In genomic region chr6:54248354-54249252, GRCm38 (mm10) we compare ENCODE assay signal across 19 mouse cellular contexts.
DNase-seq lines count a peak whose midpoint lies in the region; ATAC-seq and TF ChIP-seq lines count a peak whose summit lies in the region.
"Had no signal": no experiment of that assay in that cellular context is flagged by ENCODE, and none has a peak within 500 bp of the region (broad histone marks: within the 10 kb centered on the region; RNA-seq: fewer than 3 reads in every experiment).

No protein-coding gene starts in this region.

- ATAC-seq in kidney, embryonic 15.5 days (replicated peaks; ENCODE audit: low FRiP score), result peak; percentile 73
- ATAC-seq in hematopoietic stem cell, adult 5-6 weeks (replicated peaks in 1 of 2; ENCODE audit: insufficient read depth in 1 of 2, low FRiP score in 2 of 2, low TSS enrichment in 1 of 2, low read depth in 1 of 2, poor library complexity in 2 of 2, severe bottlenecking in 2 of 2), result peak; percentile 32 to 53; a peak in 3 of 4 replicates
- no peak for ATAC-seq in hindbrain, embryonic 11.5 days (ENCODE audit: low FRiP score)
- ATAC-seq: forebrain, postnatal 0 days had no signal

- TF ChIP-seq POLR2A in kidney, adult 2 months (IDR thresholded peaks at IDR 0.05; ENCODE audit: low read depth, low read length), result no peak

- H3K36me3 ChIP-seq in kidney, embryonic 15.5 days, result no peaks in the 10 kb centered on the region
- no peaks in the 10 kb centered on the region for H3K36me3 ChIP-seq in kidney, adult 2 months (ENCODE audit: control insufficient read depth, insufficient read depth, low read length)
- no peaks in the 10 kb centered on the region for H3K36me3 ChIP-seq in hindbrain, embryonic 11.5 days (ENCODE audit: control insufficient read depth, insufficient read depth, low read length)
- no peaks in the 10 kb centered on the region for H3K36me3 ChIP-seq in midbrain, embryonic 10.5 days
- H3K36me3 ChIP-seq: G1E; heart, embryonic 15.5 days; neural tube, embryonic 13.5 days had no signal

- DNase-seq in kidney, adult 2 months, result no peak
- DNase-seq in embryo, embryonic 11 days, result peak; percentile 48
- peak; percentile 58 for DNase-seq in mesoderm, embryonic 11.5 days (ENCODE audit: low read depth, low spot score)
- DNase-seq in lung, postnatal 4 days, result no peak
- DNase-seq in hindbrain, embryonic 11.5 days (ENCODE audit: low spot score), result no peak
- DNase-seq in midbrain, embryonic 10.5 days (ENCODE audit: low spot score), result no peak
- DNase-seq: adrenal gland, adult 2 months; cerebellum, postnatal 10 days; forebrain, postnatal 0 days; kidney, adult 11 months; lung, adult 2 months; thymus, adult 18-20 months had no signal

- TF ChIP-seq CTCF in kidney, adult 2 months (conservative IDR thresholded peaks at IDR 0.05; ENCODE audit: insufficient read depth, insufficient read length, low read depth, low read length), result no peak

- H3K9me3 ChIP-seq in kidney, embryonic 15.5 days (replicated peaks), result no peaks in the 10 kb centered on the region
- no peaks in the 10 kb centered on the region for H3K9me3 ChIP-seq in hindbrain, embryonic 11.5 days (ENCODE audit: control insufficient read depth, low read length)
- H3K9me3 ChIP-seq in midbrain, embryonic 10.5 days (replicated peaks), result no peaks in the 10 kb centered on the region
- H3K9me3 ChIP-seq: heart, embryonic 15.5 days; neural tube, embryonic 13.5 days had no signal

- H3K9ac ChIP-seq in kidney, embryonic 15.5 days, result no peak overlapping the region
- H3K9ac ChIP-seq in hindbrain, embryonic 11.5 days (ENCODE audit: low read depth, low read length), result no peak overlapping the region
- H3K9ac ChIP-seq: forebrain, postnatal 0 days; heart, embryonic 15.5 days; hindbrain, embryonic 14.5 days; neural tube, embryonic 13.5 days had no signal

- no peak overlapping the region for H3K4me2 ChIP-seq in kidney, embryonic 15.5 days
- H3K4me2 ChIP-seq in hindbrain, embryonic 11.5 days (replicated peaks; ENCODE audit: low read depth, low read length), result no peak overlapping the region
- H3K4me2 ChIP-seq: heart, embryonic 15.5 days; hindbrain, embryonic 14.5 days; neural tube, embryonic 13.5 days had no signal

- H3K4me1 ChIP-seq in kidney, embryonic 15.5 days, result peaks cover 34% of the 10 kb centered on the region
- no peaks in the 10 kb centered on the region for H3K4me1 ChIP-seq in kidney, adult 2 months (ENCODE audit: control insufficient read depth, insufficient read depth, low read length)
- H3K4me1 ChIP-seq in hindbrain, embryonic 11.5 days (replicated peaks; ENCODE audit: control insufficient read depth, insufficient read depth, low read length), result no peaks in the 10 kb centered on the region
- peaks cover 18% of the 10 kb centered on the region for H3K4me1 ChIP-seq in midbrain, embryonic 10.5 days
- H3K4me1 ChIP-seq: neural tube, embryonic 13.5 days had no signal

- H3K27ac ChIP-seq in kidney, embryonic 15.5 days, result peak overlapping the region; percentile 67
- H3K27ac ChIP-seq in kidney, adult 2 months (ENCODE audit: insufficient read depth, low read depth, low read length), result no peak overlapping the region
- no peak overlapping the region for H3K27ac ChIP-seq in hindbrain, embryonic 11.5 days (ENCODE audit: low read depth, low read length)
- no peak overlapping the region for H3K27ac ChIP-seq in midbrain, embryonic 10.5 days (replicated peaks)
- H3K27ac ChIP-seq: heart, embryonic 15.5 days; hindbrain, embryonic 14.5 days; layer of hippocampus, adult 2 months; neural tube, embryonic 13.5 days had no signal

- H3K4me3 ChIP-seq in kidney, embryonic 15.5 days (replicated peaks), result no peak overlapping the region
- H3K4me3 ChIP-seq in kidney, adult 2 months (ENCODE audit: insufficient read depth, low read depth, low read length), result no peak overlapping the region
- H3K4me3 ChIP-seq in hindbrain, embryonic 11.5 days (ENCODE audit: low read depth, low read length), result no peak overlapping the region
- no peak overlapping the region for H3K4me3 ChIP-seq in midbrain, embryonic 10.5 days
- H3K4me3 ChIP-seq: heart, embryonic 15.5 days; layer of hippocampus, adult 2 months; neural tube, embryonic 13.5 days had no signal

- 46% methylated on average over 8 of the region's 8 CpGs for WGBS in kidney, embryonic 15.5 days
- WGBS in kidney, adult 2 months, result 73% methylated on average over 8 of the region's 8 CpGs
- 77% methylated on average over 8 of the region's 8 CpGs for WGBS in hindbrain, embryonic 11.5 days
- 66% methylated on average over 8 of the region's 8 CpGs for WGBS in midbrain, embryonic 10.5 days

- H3K27me3 ChIP-seq in kidney, embryonic 15.5 days, result no peaks in the 10 kb centered on the region
- no peaks in the 10 kb centered on the region for H3K27me3 ChIP-seq in kidney, adult 2 months (replicated peaks; ENCODE audit: control insufficient read depth, insufficient read depth, low read length)
- H3K27me3 ChIP-seq in hindbrain, embryonic 11.5 days (ENCODE audit: control insufficient read depth, insufficient read depth, low read length), result no peaks in the 10 kb centered on the region
- H3K27me3 ChIP-seq in midbrain, embryonic 10.5 days (ENCODE audit: low read depth, poor library complexity, severe bottlenecking), result peaks cover 7% of the 10 kb centered on the region
- H3K27me3 ChIP-seq: heart, embryonic 15.5 days; neural tube, embryonic 13.5 days had no signal

Comparison
In these comparisons a context has a peak if more than half of its experiments do, and no peak if none do; other contexts are left out.
1. DNase-seq: peak in embryo, embryonic 11 days (single experiment) and mesoderm, embryonic 11.5 days (single experiment); none in kidney, adult 2 months (single experiment), lung, postnatal 4 days (0 of 2), hindbrain, embryonic 11.5 days (single experiment) and midbrain, embryonic 10.5 days (single experiment).